Mouse (Mus musculus): ENCODE data around the gene Cfap157. TPM values are rescaled to one million over a fixed set of nuclear protein-coding genes. Genes with fewer than 3 reads are reported as not detected.

Cfap157 gene
- total RNA-seq (2015) (not detected in 2 replicates), total RNA-seq (2017) (not detected in 2 replicates)

DNA sequence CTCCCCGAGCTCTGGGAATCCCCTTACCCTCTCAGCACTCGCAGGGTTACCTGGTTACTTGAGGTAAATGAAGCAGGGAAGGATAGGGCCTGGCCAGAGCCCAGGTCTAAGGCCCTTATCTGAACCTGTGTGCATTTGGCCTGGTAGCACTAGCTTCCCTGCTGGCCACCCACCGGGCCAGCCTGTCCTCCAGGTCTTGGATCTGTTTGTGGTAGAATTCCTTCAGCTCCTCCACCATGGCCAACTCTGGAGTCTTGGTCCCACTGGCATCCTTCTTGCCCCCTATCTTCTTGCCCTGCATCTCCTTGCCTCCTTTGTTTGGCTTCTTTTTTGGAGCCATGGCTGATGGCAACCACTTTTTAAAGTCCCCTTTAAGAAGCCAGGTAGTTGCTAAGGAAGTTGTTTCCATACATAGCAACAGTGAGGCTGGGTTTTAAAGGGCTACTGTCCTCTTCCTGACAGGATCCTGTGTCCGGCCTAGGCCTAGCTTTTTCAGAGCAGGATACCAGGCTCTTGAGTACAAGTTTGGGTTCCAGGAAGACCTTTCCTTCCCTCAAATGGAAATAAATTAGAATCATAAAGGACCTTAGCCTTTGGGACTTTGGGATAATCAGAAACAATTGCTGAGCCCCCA is at the start of gene Cfap157:
Gene Cfap157 (minus strand): TSS at position 381 of the 634 bp plus-strand sequence.
- no peak for ATAC-seq (ENCODE audit: poor library complexity, severe bottlenecking)

DNA sequence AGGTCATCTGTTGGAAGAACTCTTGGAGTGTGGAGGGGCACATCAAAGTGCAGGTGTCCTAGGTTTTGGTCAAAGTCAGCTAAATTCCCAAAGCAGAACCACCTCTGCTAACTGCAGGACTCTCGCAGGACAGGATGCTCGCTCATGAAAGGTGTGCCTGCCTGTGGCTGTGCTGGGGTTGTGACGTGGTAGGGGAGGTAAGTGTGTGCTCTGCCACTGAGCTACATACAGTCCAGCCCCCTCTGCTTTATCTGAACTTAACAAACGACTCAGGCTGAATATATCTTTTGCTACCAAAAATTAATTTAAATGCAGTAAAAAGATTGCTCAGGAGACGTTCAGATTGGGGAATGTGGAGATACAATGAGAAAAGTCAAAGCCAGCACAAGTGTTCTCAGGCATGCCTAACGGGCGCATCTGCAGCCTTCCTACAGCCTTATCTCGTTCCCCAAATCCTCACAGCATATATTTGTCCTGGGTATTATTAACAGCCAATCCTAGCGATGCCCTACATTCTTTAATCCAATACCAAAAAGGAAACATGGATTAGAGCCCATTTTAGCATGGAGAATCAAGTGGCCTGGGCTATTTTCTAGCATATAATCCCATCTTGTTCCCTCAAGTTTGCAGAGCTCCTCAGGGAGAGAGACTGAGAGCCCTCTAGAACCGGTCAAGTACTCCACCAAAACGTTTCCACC is 44.9 kb upstream of the Cfap157 start:
- no peak for ATAC-seq (ENCODE audit: poor library complexity, severe bottlenecking)

DNA sequence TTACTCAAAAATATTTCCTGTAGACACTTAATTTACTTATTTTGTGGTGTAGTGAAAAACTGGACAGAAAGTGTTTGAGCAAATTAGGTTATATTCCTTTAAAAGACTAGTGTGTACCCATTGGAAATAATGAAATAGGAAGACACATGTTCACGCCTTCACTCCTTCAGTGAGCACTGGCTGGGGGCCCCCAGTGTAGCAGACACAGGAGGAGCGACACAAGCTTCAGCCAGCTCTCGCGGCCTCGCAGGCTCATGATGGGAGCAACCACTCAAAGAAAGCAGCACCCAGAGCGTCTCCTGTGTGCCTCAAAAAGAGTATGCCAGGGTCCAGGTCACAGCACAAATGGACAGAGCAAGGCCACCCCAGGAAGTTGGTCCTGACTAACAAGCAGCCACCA is 41.6 kb upstream of the Cfap157 start:
- no peak for ATAC-seq (ENCODE audit: poor library complexity, severe bottlenecking)

DNA sequence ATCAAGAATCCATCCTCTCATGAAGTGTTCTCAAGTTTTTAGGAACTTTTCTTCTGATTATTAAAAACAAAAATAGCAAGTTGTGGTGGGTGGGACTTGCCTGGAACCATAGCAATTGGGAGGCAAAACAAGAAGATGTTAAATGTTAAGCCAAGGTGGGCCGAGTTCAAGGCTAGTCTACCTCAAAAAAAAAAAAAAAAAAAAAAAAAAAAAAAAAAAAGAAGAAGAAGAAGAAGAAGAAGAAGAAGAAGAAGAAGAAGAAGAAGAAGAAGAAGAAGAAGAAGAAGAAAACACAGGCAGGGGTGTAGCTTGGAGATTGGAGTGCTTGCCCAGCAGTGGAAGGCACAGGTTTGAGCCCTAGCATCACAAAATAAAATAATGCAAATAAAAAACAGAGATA is 40.5 kb upstream of the Cfap157 start:
- ATAC-seq (ENCODE audit: poor library complexity, severe bottlenecking) = no peak

DNA sequence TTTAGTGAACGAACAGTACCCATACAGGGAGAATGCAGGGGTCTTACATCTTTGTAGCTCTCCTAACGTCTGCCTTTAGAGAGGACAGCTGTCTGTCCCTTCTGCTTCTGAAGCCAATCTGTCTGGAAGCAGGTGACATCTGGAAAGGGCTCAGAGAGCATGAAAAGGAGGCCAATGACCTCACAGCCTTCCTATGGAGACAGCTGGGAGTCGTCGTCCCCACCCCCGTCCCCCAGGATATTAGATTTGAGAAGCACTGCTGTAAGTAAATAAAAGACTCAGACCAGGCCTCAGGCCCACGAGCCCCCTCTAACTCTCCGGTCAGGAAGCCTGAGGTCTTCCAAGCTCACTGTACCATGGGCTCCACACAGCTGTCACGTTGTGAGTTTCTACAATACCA is 40.0 kb upstream of the Cfap157 start:
- no peak for ATAC-seq (ENCODE audit: poor library complexity, severe bottlenecking)

DNA sequence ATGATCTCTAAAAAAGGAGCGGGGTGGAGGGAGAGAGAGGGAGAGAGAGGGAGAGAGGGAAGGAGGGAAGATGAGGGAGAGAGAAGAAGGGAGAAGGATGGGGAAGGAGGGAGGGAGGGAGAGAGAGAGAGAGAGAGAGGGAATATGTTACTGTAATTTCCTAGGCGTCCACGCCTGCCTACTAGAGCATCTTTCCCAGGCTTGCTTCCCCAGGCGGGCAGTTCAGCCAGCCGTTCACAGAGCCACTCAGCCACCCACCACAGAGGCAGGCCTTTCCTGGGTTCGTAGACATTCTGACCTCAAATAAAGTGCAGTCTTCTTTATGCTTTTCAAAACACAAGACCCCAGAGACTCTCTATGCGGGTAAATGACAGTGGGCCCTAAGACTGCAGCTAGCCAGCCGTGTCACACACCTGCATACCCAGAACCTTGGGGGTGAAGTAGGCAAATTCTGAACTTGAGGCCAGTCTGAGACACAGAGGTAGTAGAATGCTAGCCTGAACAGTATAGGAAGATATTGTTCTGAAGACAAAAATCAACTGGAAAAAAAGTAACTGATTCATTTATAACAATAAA is 39.4 kb upstream of the Cfap157 start:
- no peak for ATAC-seq (ENCODE audit: poor library complexity, severe bottlenecking)

DNA sequence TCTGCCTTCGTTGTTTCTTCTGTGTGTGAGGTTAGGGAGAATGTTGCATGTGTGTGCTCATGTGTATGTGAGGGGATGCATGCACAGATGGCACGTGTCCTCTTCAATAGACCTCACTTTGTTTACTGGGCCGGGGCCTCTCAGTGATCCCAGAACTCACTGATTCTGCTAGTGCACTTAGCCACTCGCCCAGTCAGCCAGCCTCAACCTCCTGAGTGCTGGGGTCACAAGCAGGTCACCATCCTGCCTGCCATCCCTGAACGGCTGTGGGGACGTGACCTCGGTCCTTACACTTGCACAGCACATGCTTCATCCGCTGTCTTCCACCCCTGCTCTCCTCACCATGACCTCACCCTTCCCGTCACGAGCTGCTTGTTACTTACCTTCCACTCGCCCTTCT is 38.9 kb upstream of the Cfap157 start:
- ATAC-seq (ENCODE audit: poor library complexity, severe bottlenecking) = no peak

DNA sequence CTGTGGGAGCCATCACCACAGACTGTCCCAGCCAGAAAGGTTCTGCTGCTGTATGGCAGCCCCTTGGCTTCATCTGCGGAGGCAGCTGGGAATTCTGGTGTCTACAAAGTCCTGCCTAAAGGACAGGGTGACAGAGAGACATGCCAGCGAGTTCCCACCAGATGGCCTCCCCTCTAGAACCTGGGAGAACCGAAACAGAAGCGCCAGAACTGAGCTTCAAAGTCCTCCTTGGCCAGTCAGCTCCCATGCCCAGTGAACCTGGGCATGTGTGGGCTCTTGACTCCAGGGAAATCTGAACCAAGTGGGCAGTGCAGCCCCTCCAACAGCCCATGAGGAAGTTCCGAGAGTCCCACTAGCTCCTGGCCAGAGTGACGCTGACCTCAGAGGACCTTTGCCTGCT is 38.4 kb upstream of the Cfap157 start:
- no peak for ATAC-seq (ENCODE audit: poor library complexity, severe bottlenecking)

DNA sequence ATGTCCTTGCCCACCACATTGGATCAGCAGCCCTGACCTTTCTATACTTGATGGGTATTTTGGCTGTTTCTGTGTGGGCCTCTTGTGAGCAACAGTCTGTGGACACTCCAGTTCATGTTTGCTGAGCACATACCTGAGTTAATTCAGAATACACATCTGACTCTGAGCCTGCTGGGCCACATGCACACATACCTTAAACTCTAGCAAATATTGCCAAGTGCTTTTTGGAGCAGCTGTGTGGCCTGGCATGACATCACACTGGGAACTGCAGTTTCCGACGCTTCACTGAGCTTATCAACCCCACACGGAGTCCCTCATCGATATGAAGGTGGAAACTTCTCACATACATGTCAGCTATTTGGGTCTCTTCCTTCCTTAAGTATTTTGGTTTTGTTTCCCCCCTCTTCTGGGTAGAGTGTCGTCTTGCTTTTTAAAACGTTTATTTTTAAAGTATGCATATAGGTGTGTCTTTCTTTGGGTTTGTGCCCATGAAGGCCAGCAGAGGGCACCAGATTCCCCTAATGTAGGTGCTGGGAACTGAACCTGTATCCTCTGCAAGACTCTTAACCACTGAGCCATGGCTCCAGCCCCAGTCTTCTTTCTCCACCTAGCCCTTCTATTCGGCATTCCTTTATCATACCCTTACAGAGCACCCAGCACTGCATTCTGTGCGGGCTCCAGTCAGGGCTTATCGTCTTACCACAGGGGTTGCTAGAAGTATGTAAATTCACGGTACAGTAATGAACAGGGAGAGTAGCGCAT is 37.0 kb upstream of the Cfap157 start:
- no peak for ATAC-seq (ENCODE audit: poor library complexity, severe bottlenecking)

DNA sequence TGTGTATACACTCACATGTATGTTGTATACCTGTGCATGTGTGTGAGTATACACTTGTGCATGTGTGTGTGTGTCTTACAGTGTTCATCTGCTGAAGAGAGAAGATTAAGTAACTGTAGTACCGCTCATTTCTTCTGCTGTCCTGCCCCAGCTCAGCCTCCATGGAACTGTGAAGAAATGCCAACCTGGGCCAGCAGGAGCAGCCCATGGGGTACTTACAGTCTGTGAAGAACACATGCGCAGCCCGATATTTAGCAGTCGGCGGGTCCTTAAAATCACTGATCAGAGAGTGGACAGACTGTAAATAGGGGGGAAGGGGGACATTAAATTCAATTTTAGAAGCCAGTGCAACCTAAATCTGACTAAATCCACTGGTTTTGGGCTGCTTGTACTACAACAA is 34.0 kb upstream of the Cfap157 start:
- no peak for ATAC-seq (ENCODE audit: poor library complexity, severe bottlenecking)

DNA sequence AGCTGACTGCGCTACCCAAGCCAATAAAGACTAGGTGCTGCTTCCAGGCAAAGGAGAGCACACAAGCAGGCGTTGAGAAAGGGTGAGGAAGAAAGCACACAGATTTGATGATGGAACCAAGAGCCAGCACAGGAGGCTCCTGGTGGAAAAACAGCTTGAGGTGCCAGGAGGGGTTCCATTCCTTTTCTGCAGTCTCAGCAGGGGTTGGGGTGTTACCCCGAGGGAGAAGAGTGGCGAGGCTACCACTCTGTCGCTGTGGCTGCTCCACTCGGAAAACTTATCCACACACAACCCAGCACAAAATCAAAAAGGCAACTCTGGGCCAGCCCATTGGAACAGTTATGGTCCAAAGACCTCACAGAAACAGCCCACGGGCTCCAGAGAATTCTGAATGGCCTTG is 33.4 kb upstream of the Cfap157 start:
- ATAC-seq (ENCODE audit: poor library complexity, severe bottlenecking) = no peak

DNA sequence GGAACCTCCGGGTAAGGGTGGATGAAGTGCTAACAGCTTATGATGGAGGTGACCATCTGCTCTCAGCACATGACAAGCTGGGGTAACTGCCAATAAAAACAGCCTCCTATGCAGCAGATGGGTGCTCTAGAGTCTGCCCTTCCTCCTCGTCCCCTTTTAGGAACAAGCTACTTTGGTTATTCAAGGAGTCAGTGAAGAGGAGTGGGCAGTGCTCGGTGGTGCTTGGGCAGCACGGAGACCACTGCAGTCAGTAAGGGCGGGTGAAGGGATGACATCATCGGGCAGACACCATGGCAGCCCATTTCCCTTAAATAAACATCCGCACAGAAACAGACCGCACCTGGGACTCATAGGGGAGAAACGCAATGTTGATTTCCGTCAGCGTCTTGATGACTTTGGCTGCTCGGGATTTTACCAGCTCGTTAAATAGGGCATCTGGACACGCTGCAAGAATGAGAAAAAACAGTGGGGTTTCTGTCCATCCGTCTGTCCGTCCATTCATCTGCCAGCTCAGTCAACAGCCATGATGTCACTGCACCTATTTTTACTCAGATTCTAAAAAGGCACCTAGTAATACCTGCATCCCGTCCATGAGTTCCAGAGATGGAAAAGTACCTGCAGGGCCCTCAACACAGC is 32.8 kb upstream of the Cfap157 start:
- no peak for ATAC-seq (ENCODE audit: poor library complexity, severe bottlenecking)

DNA sequence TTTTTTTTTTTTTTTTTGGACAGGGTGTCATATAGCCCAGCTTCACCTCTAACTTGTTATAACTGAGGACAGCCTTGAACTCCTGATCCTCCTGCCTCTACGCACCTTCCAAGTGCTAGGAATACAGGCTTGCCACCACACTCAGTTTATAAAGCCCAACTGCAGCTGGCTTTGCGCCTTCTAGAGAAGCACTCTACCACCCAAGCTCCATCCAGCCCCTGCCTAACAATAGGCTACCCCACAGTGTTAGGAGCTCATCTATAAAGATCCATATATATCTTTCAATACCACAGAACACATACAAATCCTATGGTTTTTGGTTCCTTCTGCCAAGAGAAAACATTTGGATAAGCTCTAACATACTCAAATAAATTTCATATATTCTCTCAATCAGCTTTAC is 32.3 kb upstream of the Cfap157 start:
- ATAC-seq (ENCODE audit: poor library complexity, severe bottlenecking) = no peak

DNA sequence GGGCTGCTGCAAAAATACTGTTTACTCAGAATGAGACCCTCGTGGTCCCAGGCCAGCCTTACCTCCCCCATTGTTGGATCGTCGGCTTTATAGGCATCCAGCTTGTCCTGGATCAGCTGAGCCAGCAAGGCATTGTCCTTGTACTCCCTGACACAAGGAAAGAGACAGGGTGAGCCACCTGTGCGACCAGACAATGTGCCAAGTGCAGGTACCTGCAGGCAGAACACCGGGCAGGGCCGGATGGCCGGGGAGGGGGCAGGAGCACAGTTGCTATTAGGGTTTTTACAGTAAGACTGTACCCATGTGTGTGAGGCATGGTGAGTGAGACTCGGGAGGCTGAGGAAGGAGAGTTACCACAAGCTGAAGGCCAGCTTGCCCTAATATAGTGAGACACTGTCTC is 27.7 kb upstream of the Cfap157 start:
- no peak for ATAC-seq (ENCODE audit: poor library complexity, severe bottlenecking)

DNA sequence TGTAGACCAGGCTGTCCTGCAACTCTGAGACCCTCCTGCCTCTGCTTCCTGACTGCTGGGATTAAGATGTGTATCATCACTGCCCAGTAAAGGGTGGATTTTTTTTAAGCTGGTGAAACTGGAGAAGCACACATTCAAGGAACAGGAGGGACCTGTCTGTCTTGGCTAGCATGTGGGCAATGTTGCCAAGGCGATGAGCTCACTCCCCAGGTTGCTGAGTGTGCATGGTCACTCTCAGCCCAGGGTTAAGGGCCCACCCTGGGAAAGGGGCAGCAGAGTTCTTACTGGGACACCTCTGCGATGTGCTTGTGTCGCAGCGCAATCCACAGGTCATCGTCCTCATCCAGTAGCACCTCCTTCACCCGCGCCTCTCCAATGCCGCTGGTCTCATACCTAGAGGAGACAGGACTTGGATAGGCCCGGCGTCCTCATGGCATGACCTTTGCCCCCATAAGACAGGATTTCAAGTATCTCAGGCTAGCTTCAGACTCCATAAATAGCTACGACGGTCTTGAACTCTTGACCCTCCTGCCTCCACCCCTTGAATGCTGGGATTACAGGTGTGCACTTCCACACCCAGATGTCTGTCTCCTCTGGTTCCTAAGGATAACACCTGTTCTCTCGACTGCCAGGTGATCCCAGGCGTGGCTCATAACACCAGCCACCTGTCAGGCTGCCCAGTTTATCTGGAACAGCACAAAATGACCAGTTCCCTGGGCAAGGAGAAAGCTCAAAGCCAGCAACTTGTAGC is 24.8 kb upstream of the Cfap157 start:
- ATAC-seq (ENCODE audit: poor library complexity, severe bottlenecking) = no peak

DNA sequence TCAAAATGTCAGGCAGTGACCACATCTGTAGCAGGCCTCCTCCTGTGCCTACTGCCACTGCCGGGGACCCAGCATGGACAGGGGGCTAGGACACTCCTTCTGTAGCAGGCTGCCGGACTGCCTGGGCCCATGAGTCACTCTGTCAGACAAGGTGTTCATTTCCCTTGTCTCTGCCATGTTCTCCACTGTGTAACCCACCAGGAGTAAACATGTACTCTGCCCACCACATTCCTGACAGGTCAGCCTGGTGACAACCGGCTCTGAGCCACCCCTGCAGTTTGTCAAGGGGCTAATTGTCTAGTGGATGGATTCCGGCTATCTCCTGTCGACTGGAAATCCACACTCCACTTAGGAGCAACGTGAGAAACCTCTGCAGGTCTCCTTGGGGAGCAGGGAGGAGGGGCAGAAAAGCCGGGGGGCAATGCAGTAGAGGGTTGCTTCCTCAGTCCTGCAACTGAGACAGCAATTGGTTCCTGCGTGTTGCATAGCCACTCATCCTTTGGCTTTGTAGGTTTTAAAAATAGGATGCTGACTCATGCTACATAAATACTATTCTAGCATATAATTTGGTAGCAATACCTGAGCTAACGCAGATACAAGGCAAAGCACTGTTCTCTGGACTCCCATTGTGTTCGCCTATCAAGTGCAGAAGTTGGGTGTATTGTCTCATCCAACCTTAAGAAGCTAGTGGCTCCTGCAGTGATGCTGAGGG is 14.2 kb upstream of the Cfap157 start:
- ATAC-seq (ENCODE audit: poor library complexity, severe bottlenecking) = no peak

DNA sequence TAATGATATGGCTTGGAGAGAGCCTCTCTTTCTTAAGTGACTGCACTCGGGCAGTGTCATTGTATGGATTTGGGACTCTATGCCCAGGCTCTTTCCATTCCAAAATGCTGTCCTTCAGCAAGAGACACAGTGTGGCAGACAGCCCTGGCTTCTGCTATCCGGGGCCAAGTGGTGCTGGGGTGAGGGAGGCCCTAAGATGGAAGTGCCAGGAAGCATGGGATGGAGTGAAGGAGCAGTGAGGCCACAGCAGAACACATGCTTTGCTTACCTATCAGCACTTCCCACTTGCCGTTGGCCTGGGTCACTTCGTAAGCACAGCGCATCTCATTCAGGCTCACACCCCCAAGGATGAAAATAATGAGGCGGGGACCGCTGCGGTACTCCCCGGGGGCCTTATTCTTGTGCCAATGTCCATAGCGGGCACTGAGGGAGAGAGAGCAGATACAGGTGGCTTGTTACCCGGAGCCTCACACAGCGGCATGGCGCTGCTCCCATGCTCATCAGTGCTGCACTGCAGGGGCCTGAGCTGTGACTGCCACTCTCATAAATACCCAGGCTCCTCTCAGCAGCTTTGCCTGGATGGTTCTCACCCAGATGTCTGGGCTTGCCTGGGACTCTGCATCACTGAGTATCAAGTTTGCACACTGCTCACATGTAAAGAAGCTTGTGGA is 11.7 kb upstream of the Cfap157 start:
- ATAC-seq (ENCODE audit: poor library complexity, severe bottlenecking) = no peak

DNA sequence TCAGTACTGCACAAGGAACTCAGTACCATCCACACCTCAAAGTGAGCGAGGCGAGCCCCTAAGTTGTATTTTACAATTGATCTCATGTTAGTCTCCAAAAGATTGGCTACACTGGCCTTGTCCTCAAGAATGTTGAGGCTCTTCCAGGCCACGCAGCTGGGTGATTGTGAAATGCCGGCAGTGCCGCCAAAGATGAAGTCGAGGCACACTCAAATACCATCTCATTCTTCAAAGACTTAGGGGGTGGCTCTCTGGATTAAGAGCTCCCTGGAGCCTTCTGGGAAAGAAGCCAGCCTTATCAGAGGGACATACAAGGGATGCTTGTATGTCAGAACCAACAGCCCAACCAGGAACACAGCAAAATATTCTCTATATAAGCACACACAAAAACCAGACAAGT is 7.1 kb upstream of the Cfap157 start:
- no peak for ATAC-seq (ENCODE audit: poor library complexity, severe bottlenecking)

DNA sequence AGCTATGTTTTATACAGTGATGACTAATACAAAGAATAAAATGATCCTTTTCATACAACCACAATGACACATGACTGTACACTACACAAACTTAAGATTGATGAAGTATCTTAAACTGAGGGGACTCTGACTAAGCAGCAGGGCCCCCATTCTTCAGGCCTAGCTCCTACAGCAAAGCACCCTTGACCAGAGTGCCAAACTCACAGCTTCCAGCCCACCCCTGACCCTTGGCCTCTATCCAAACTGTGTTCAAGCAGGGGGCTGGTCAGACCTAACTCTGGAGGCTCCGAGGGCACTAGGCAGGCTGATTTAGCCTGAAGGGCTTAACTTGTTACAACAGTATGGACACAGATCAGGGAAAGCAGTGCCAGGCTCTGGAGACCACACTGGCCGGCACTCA is 4.4 kb upstream of the Cfap157 start:
- no peak for ATAC-seq (ENCODE audit: poor library complexity, severe bottlenecking)

Measured in megakaryocyte, adult 5-6 weeks (primary cell).